Mouse (Mus musculus): ENCODE results near the gene Gas7. TPM values are rescaled to one million over a fixed set of nuclear protein-coding genes. Genes with fewer than 3 reads are reported as not detected.

The Gas7 gene
- polyA plus RNA-seq, 1 experiment from 2014 or later, result 57.8 TPM

GRCm38 (mm10) chr11:67672140-67672539 lies 216.9 kb downstream of the Gas7 start:
- Histone ChIP-seq H3K36me3 (no peaks in the 10 kb centered on the region), H3K9ac (replicated peaks) (no peak overlapping the region), H3K27me3 (no peaks in the 10 kb centered on the region), H3K4me2 (replicated peaks) (no peak overlapping the region), H3K27ac (replicated peaks) (no peak overlapping the region), H3K4me1 (peaks cover 16% of the 10 kb centered on the region), H3K4me3 (no peak overlapping the region), H3K9me3 (no peaks in the 10 kb centered on the region)
- WGBS, result 81% methylated on average over 5 of the region's 5 CpGs
- ATAC-seq (replicated peaks), result no peak

GRCm38 (mm10) chr11:67675562-67676540 lies 220.6 kb downstream of the Gas7 start:
- peak; percentile 84 for ATAC-seq (replicated peaks)
- Histone ChIP-seq H3K36me3 (no peaks in the 10 kb centered on the region), H3K4me2 (replicated peaks) (no peak overlapping the region), H3K27me3 (no peaks in the 10 kb centered on the region), H3K9ac (replicated peaks) (no peak overlapping the region), H3K4me3 (no peak overlapping the region), H3K9me3 (no peaks in the 10 kb centered on the region), H3K4me1 (no peaks in the 10 kb centered on the region), H3K27ac (replicated peaks) (no peak overlapping the region)
- 60% methylated on average over 12 of the region's 12 CpGs for WGBS

- no peaks in the 10 kb centered on the region for H3K4me1 ChIP-seq
- H3K9me3 ChIP-seq, result no peaks in the 10 kb centered on the region
- H3K36me3 ChIP-seq, result no peaks in the 10 kb centered on the region
- 82% methylated on average over 5 of the region's 5 CpGs for WGBS
- no peaks in the 10 kb centered on the region for H3K27me3 ChIP-seq
- no peak overlapping the region for H3K4me2 ChIP-seq (replicated peaks)
- H3K4me3 ChIP-seq, result no peak overlapping the region
- no peak overlapping the region for H3K27ac ChIP-seq (replicated peaks)
- H3K9ac ChIP-seq (replicated peaks), result no peak overlapping the region
- ATAC-seq (replicated peaks), result no peak
Observed at GRCm38 (mm10) chr11:67679300-67679699, 224.1 kb downstream of the Gas7 start.

- no peaks in the 10 kb centered on the region for H3K36me3 ChIP-seq
- no peak for ATAC-seq (replicated peaks)
Observed at GRCm38 (mm10) chr11:67679930-67680329, 224.7 kb downstream of the Gas7 start.

GRCm38 (mm10) chr11:67681871-67682270 lies 226.6 kb downstream of the Gas7 start:
- Histone ChIP-seq H3K9me3 (no peaks in the 10 kb centered on the region), H3K9ac (replicated peaks) (no peak overlapping the region), H3K4me1 (peaks cover 6% of the 10 kb centered on the region), H3K36me3 (no peaks in the 10 kb centered on the region), H3K27ac (replicated peaks) (no peak overlapping the region), H3K4me2 (replicated peaks) (no peak overlapping the region), H3K27me3 (no peaks in the 10 kb centered on the region), H3K4me3 (no peak overlapping the region)
- ATAC-seq (replicated peaks), result no peak
- WGBS, result 73% methylated on average over 3 of the region's 3 CpGs

More at GRCm38 (mm10) chr11:67679930-67680329, 224.7 kb downstream of the Gas7 start:
- Histone ChIP-seq H3K27ac (replicated peaks) (no peak overlapping the region), H3K27me3 (no peaks in the 10 kb centered on the region), H3K9ac (replicated peaks) (no peak overlapping the region), H3K4me1 (no peaks in the 10 kb centered on the region), H3K4me2 (replicated peaks) (no peak overlapping the region), H3K4me3 (no peak overlapping the region), H3K9me3 (no peaks in the 10 kb centered on the region)
- 93% methylated on average over 2 of the region's 2 CpGs for WGBS

GRCm38 (mm10) chr11:67686109-67686508 lies 230.9 kb downstream of the Gas7 start:
- ATAC-seq (replicated peaks), result no peak; the same call in 1 of the 2 replicates
- H3K27me3 ChIP-seq, result no peaks in the 10 kb centered on the region
- peak overlapping the region; percentile 23; the same call in 1 of the 2 replicates for H3K27ac ChIP-seq (replicated peaks)
- 48% methylated on average over 2 of the region's 2 CpGs for WGBS
- no peak overlapping the region for H3K4me2 ChIP-seq (replicated peaks)
- H3K4me1 ChIP-seq, result peaks cover 6% of the 10 kb centered on the region
- H3K9me3 ChIP-seq, result no peaks in the 10 kb centered on the region
- no peak overlapping the region for H3K9ac ChIP-seq (replicated peaks)
- no peak overlapping the region for H3K4me3 ChIP-seq
- no peaks in the 10 kb centered on the region for H3K36me3 ChIP-seq

- H3K27me3 ChIP-seq, result no peaks in the 10 kb centered on the region
- H3K9ac ChIP-seq (replicated peaks), result no peak within 1 kb of the TSS
- no peak for ATAC-seq (replicated peaks)
- no peak within 1 kb of the TSS for H3K4me2 ChIP-seq (replicated peaks)
- no peaks in the 10 kb centered on the region for H3K9me3 ChIP-seq
- H3K4me3 ChIP-seq, result no peak within 1 kb of the TSS
- no peak within 1 kb of the TSS for H3K27ac ChIP-seq (replicated peaks)
- 69% methylated on average over 7 of the region's 7 CpGs for WGBS
- no peaks in the 10 kb centered on the region for H3K4me1 ChIP-seq
- no peaks in the 10 kb centered on the region for H3K36me3 ChIP-seq
Observed at GRCm38 (mm10) chr11:67694703-67695376, 239.6 kb downstream of the Gas7 start, which contains the start of gene Rcvrn. Rcvrn (plus strand) TSS chr11:67695326.

- Histone ChIP-seq H3K4me1 (no peaks in the 10 kb centered on the region), H3K27ac (replicated peaks) (no peak overlapping the region), H3K9ac (replicated peaks) (no peak overlapping the region), H3K4me2 (replicated peaks) (no peak overlapping the region), H3K4me3 (no peak overlapping the region), H3K9me3 (no peaks in the 10 kb centered on the region), H3K27me3 (no peaks in the 10 kb centered on the region), H3K36me3 (no peaks in the 10 kb centered on the region)
- ATAC-seq (replicated peaks), result no peak
- WGBS, result 67% methylated on average over 4 of the region's 4 CpGs
Observed at GRCm38 (mm10) chr11:67712976-67713375, 257.7 kb downstream of the Gas7 start.

- H3K4me1 ChIP-seq, result no peaks in the 10 kb centered on the region
- no peak overlapping the region for H3K27ac ChIP-seq (replicated peaks)
- H3K4me2 ChIP-seq (replicated peaks), result no peak overlapping the region
- WGBS, result 88% methylated on average over 4 of the region's 4 CpGs
- ATAC-seq (replicated peaks), result no peak
- no peaks in the 10 kb centered on the region for H3K9me3 ChIP-seq
- H3K36me3 ChIP-seq, result no peaks in the 10 kb centered on the region
- no peaks in the 10 kb centered on the region for H3K27me3 ChIP-seq
- H3K4me3 ChIP-seq, result no peak overlapping the region
- H3K9ac ChIP-seq (replicated peaks), result no peak overlapping the region
Observed at GRCm38 (mm10) chr11:67715382-67715781, 260.1 kb downstream of the Gas7 start.

GRCm38 (mm10) chr11:67721485-67721884 lies 266.2 kb downstream of the Gas7 start:
- Histone ChIP-seq H3K27me3 (no peaks in the 10 kb centered on the region), H3K4me2 (replicated peaks) (no peak overlapping the region), H3K9me3 (no peaks in the 10 kb centered on the region), H3K27ac (replicated peaks) (no peak overlapping the region), H3K36me3 (no peaks in the 10 kb centered on the region), H3K4me1 (no peaks in the 10 kb centered on the region), H3K9ac (replicated peaks) (no peak overlapping the region), H3K4me3 (no peak overlapping the region)
- no peak for ATAC-seq (replicated peaks)
- 94% methylated on average over 5 of the region's 5 CpGs for WGBS

- 69% methylated on average over 7 of the region's 7 CpGs for WGBS
- Histone ChIP-seq H3K27me3 (no peaks in the 10 kb centered on the region), H3K9me3 (no peaks in the 10 kb centered on the region), H3K4me2 (replicated peaks) (no peak overlapping the region), H3K36me3 (no peaks in the 10 kb centered on the region), H3K4me3 (no peak overlapping the region), H3K9ac (replicated peaks) (no peak overlapping the region), H3K4me1 (no peaks in the 10 kb centered on the region), H3K27ac (replicated peaks) (no peak overlapping the region)
- ATAC-seq (replicated peaks), result no peak
Observed at GRCm38 (mm10) chr11:67722399-67723156, 267.3 kb downstream of the Gas7 start.
